Mouse (Mus musculus) olfactory bulb, adult 2 months (tissue): ENCODE data around the gene Poldip3. TPM values are rescaled to one million over a fixed set of nuclear protein-coding genes. Genes with fewer than 3 reads are reported as not detected.
A peak's percentile ranks its signal among the peaks of the same experiment; 100 is the strongest.

Experiments
- H3K27ac ChIP-seq: fragments of 200-500 bp; 2 replicates; pipeline ENCODE4 v1.5.1; 2012; ENCODE audit warnings: low read depth, low read length; ENCODE audit not compliant: insufficient read depth
- H3K4me1 ChIP-seq: fragments of 200-500 bp; 2 replicates; pipeline ENCODE4 v1.6.1; 2012; ENCODE audit warnings: low read length; ENCODE audit not compliant: control insufficient read depth, insufficient read depth
- H3K4me3 ChIP-seq: fragments of 200-500 bp; 2 replicates; pipeline ENCODE4 v1.5.1; 2012; ENCODE audit warnings: mild to moderate bottlenecking, low read depth, low read length, moderate library complexity; ENCODE audit not compliant: insufficient read depth
- CTCF ChIP-seq: fragments of 200-500 bp; IDR thresholded peaks from 2 replicates; pipeline ENCODE4 v1.5.1; 2012; ENCODE audit warnings: low read depth, mild to moderate bottlenecking, low read length, moderate library complexity; ENCODE audit not compliant: insufficient read depth
- POLR2A ChIP-seq: fragments of 200-500 bp; IDR thresholded peaks from 2 replicates; pipeline ENCODE4 v1.6.1; 2012; ENCODE audit warnings: mild to moderate bottlenecking, low read depth, low read length, moderate library complexity; ENCODE audit not compliant: insufficient read depth
- WGBS: fragments of 180-500 bp; shearing (Covaris S2); methylation state at CpG from one replicate; pipeline ENCODE4 v1.1.7; 2018; 5-methylcytosine and 5-hydroxymethylcytosine counted together
- polyA plus RNA-seq: library from polyadenylated mRNA; stranded (reverse); fragments of >200 nt; gene quantifications from 2 replicates; pipeline ENCODE4 v1.2.4, GENCODE M21; 2012; ENCODE audit warnings: low replicate concordance; ENCODE audit not compliant: missing spikeins, insufficient read depth, insufficient read length

Gene Poldip3
- polyA plus RNA-seq, 1 experiment, result not detected

- WGBS, result 2% methylated on average over 42 of the region's 43 CpGs
- H3K4me3 ChIP-seq, result peak overlapping the region; percentile 91
- H3K27ac ChIP-seq, result peak overlapping the region; percentile 57
- peaks cover 14% of the 10 kb centered on the region for H3K4me1 ChIP-seq
- TF ChIP-seq POLR2A, result no peak
Observed at GRCm38 (mm10) chr15:83121709-83122565, 27.2 kb downstream of the Poldip3 start.

- TF ChIP-seq POLR2A, result no peak
- no peak for TF ChIP-seq CTCF
- peaks cover 14% of the 10 kb centered on the region for H3K4me1 ChIP-seq
- no peak overlapping the region for H3K27ac ChIP-seq
- WGBS, result 42% methylated on average over 7 of the region's 7 CpGs
- H3K4me3 ChIP-seq, result no peak overlapping the region
Observed at GRCm38 (mm10) chr15:83118360-83118759, 30.8 kb downstream of the Poldip3 start.

- TF ChIP-seq CTCF (no peak), POLR2A (no peak)
- no peak overlapping the region for H3K27ac ChIP-seq
- 57% methylated on average over 6 of the region's 6 CpGs for WGBS
- no peak overlapping the region for H3K4me3 ChIP-seq
- peaks cover 11% of the 10 kb centered on the region for H3K4me1 ChIP-seq
Observed at GRCm38 (mm10) chr15:83115071-83115470, 34.1 kb downstream of the Poldip3 start.

GRCm38 (mm10) chr15:83114106-83114505 is 35.1 kb downstream of the Poldip3 start:
- TF ChIP-seq CTCF (no peak), POLR2A (no peak)

GRCm38 (mm10) chr15:83112898-83113297 is 36.3 kb downstream of the Poldip3 start:
- Histone ChIP-seq H3K4me1 (peaks cover 5% of the 10 kb centered on the region), H3K4me3 (no peak overlapping the region), H3K27ac (no peak overlapping the region)
- TF ChIP-seq CTCF, result peak; percentile 74
- no peak for TF ChIP-seq POLR2A
- 8% methylated on average over 11 of the region's 11 CpGs for WGBS

More at GRCm38 (mm10) chr15:83114106-83114505, 35.1 kb downstream of the Poldip3 start:
- H3K4me1 ChIP-seq, result peaks cover 11% of the 10 kb centered on the region
- WGBS, result 78% methylated on average over 9 of the region's 9 CpGs
- H3K27ac ChIP-seq, result no peak overlapping the region
- no peak overlapping the region for H3K4me3 ChIP-seq

DNA sequence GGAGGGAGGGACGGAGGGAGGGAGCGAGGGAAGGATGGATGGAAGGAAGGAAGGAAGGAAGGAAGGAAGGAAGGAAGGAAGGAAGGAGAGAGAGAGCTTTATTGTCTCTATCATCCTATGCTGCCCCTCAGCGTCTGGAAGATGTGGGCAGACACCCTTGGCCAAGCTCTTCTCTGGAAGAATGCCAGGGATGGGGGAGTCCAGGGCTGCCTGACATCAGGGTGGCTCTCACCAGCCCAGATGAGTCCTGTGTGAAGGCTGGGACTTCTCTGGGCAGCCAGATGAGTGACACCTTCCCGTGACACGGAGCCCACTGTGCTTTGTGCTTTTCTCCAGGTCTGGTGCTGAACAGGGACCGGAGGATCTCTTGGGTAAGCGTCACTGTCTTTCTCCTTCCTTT is 37.3 kb downstream of the Poldip3 start:
- H3K4me3 ChIP-seq, result no peak overlapping the region
- H3K27ac ChIP-seq, result no peak overlapping the region
- peaks cover 5% of the 10 kb centered on the region for H3K4me1 ChIP-seq
- no peak for TF ChIP-seq CTCF
- TF ChIP-seq POLR2A, result no peak
- 87% methylated on average over 7 of the region's 7 CpGs for WGBS

- WGBS, result 76% methylated on average over 6 of the region's 6 CpGs
- H3K4me1 ChIP-seq, result peaks cover 5% of the 10 kb centered on the region
- TF ChIP-seq POLR2A (no peak), CTCF (no peak)
- no peak overlapping the region for H3K27ac ChIP-seq
- no peak overlapping the region for H3K4me3 ChIP-seq
Observed at GRCm38 (mm10) chr15:83111290-83111689, 37.9 kb downstream of the Poldip3 start.

DNA sequence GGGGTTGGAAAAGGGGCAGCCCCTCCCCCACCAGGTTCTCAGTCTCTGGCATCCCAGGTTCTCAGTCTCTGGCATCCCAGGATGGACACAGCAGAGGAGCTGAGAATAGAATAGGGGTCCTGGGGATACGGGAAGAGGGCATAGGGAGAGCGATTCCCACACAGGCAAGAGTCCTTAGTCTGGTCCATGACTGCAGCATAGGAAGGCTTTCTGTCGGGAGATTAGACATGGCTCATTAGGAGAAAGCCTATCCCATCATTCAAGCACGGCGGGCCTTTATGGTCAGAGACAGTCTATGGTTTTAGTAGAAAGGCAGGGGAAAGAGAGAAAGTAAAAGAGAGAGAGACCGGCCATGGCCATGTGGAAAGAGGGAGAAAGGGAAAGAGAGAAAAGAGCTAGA is 41.4 kb downstream of the Poldip3 start:
- Histone ChIP-seq H3K27ac (no peak overlapping the region), H3K4me1 (peaks cover 2% of the 10 kb centered on the region), H3K4me3 (no peak overlapping the region)
- TF ChIP-seq CTCF, result no peak
- 70% methylated on average over 6 of the region's 6 CpGs for WGBS

GRCm38 (mm10) chr15:83106426-83106825 is 42.8 kb downstream of the Poldip3 start:
- Histone ChIP-seq H3K27ac (no peak overlapping the region), H3K4me1 (peaks cover 4% of the 10 kb centered on the region; the same call in 1 of the 2 replicates), H3K4me3 (no peak overlapping the region)
- TF ChIP-seq CTCF (no peak), POLR2A (no peak)
- 84% methylated on average over 6 of the region's 6 CpGs for WGBS
